Mouse (Mus musculus) adrenal gland, adult (tissue): ENCODE measurements at regions not wholly inside any gene's neighbourhood (a gene's known extent, or its start where the extent isn't known, plus 50 kb on each side); places are given as distances from the start of the nearest gene placed in this dataset.
"Not testable (repeated sequence)": the region's sequence is repeated elsewhere in the genome, so short reads cannot be mapped to it uniquely, and the experiment has no call there.

Experiments
- DNase-seq, 2 experiments: peaks; one replicate each; pipeline ENCODE4 v3.0.0; 2022 to 2023; ENCODE audit warnings: low spot score in 1 of 2; ENCODE audit not compliant: inconsistent age in 2 of 2

GRCm38 (mm10) chr3:8206623-8207404 is 1403.1 kb downstream of the Zfp704 start:
- DNase-seq = no peak

- DNase-seq = no peak
These were observed 1446.9 kb downstream of the Zfp704 start for GRCm38 (mm10) chr3:8163030-8163429.

GRCm38 (mm10) chr3:8161997-8162756 is 1447.7 kb downstream of the Zfp704 start:
- DNase-seq = peak in 1 of 2 experiments; percentile 32

GRCm38 (mm10) chr3:8143016-8143415 is 1466.9 kb downstream of the Zfp704 start:
- DNase-seq = no peak

- no peak for DNase-seq
These were observed 1467.7 kb downstream of the Zfp704 start for GRCm38 (mm10) chr3:8142190-8142589.

- DNase-seq = peak in 1 of 2 experiments; percentile 17
These were observed 1468.2 kb downstream of the Zfp704 start for GRCm38 (mm10) chr3:8141664-8142084.

GRCm38 (mm10) chr3:8123641-8124040 is 1486.2 kb downstream of the Zfp704 start:
- DNase-seq = not testable (repeated sequence)

GRCm38 (mm10) chr3:8123141-8123540 is 1486.7 kb downstream of the Zfp704 start:
- DNase-seq = no peak

GRCm38 (mm10) chr3:8098291-8098690 is 1478.0 kb upstream of the 1700008P02Rik start:
- DNase-seq = no peak

- no peak for DNase-seq
These were observed 1464.5 kb upstream of the 1700008P02Rik start for GRCm38 (mm10) chr3:8084749-8085148.

- DNase-seq = peak in 1 of 2 experiments; percentile 26
These were observed 1433.5 kb upstream of the 1700008P02Rik start for GRCm38 (mm10) chr3:8053711-8054110.

- DNase-seq = peak in 1 of 2 experiments; percentile 77
These were observed 1430.9 kb upstream of the 1700008P02Rik start for GRCm38 (mm10) chr3:8051167-8051566.

GRCm38 (mm10) chr3:8049706-8050105 is 1429.5 kb upstream of the 1700008P02Rik start:
- peak in 1 of 2 experiments; percentile 73 for DNase-seq

GRCm38 (mm10) chr3:8046348-8046747 is 1426.1 kb upstream of the 1700008P02Rik start:
- no peak for DNase-seq

GRCm38 (mm10) chr3:8036697-8037096 is 1416.5 kb upstream of the 1700008P02Rik start:
- no peak for DNase-seq

GRCm38 (mm10) chr3:8035091-8035729 is 1415.0 kb upstream of the 1700008P02Rik start:
- no peak for DNase-seq

GRCm38 (mm10) chr3:8026325-8027017 is 1406.2 kb upstream of the 1700008P02Rik start:
- no peak for DNase-seq

GRCm38 (mm10) chr3:8022654-8023053 is 1402.4 kb upstream of the 1700008P02Rik start:
- DNase-seq = no peak

GRCm38 (mm10) chr3:8017489-8017888 is 1397.2 kb upstream of the 1700008P02Rik start:
- no peak for DNase-seq

GRCm38 (mm10) chr3:8016945-8017344 is 1396.7 kb upstream of the 1700008P02Rik start:
- DNase-seq = no peak

GRCm38 (mm10) chr3:8009966-8010365 is 1389.7 kb upstream of the 1700008P02Rik start:
- DNase-seq = peak in 1 of 2 experiments; percentile 30
